Mouse (Mus musculus) hematopoietic stem cell, adult 5-6 weeks (primary cell): ENCODE data around the gene Slc45a3. TPM values are rescaled to one million over a fixed set of nuclear protein-coding genes. Genes with fewer than 3 reads are reported as not detected.

Experiments
- ATAC-seq, 2 experiments: fragments of 125-278 bp in 1 of 2; replicated peaks in 1 of 2; 2 replicates each; pipeline ENCODE4 v1.8.0; 2016 to 2017; ENCODE audit warnings: inconsistent platforms in 2 of 2, mild to moderate bottlenecking in 2 of 2, moderate number of reproducible peaks in 2 of 2, low read depth in 1 of 2, moderate TSS enrichment in 1 of 2; ENCODE audit not compliant: low FRiP score in 2 of 2, poor library complexity in 2 of 2, severe bottlenecking in 2 of 2, insufficient read depth in 1 of 2, low TSS enrichment in 1 of 2
- total RNA-seq: library from RNA; stranded (forward); fragments of 172-1452, 232-1000 nt; gene quantifications from 2 replicates; pipeline ENCODE4 v1.2.3, GENCODE M21; 2017

Slc45a3 gene
- total RNA-seq, 1 experiment from 2014 or later = 0.35 TPM

- peak; percentile 65 to 67 for ATAC-seq
Observed at GRCm38 (mm10) chr1:132007828-132008827, 45.4 kb downstream of the Slc45a3 start.

DNA sequence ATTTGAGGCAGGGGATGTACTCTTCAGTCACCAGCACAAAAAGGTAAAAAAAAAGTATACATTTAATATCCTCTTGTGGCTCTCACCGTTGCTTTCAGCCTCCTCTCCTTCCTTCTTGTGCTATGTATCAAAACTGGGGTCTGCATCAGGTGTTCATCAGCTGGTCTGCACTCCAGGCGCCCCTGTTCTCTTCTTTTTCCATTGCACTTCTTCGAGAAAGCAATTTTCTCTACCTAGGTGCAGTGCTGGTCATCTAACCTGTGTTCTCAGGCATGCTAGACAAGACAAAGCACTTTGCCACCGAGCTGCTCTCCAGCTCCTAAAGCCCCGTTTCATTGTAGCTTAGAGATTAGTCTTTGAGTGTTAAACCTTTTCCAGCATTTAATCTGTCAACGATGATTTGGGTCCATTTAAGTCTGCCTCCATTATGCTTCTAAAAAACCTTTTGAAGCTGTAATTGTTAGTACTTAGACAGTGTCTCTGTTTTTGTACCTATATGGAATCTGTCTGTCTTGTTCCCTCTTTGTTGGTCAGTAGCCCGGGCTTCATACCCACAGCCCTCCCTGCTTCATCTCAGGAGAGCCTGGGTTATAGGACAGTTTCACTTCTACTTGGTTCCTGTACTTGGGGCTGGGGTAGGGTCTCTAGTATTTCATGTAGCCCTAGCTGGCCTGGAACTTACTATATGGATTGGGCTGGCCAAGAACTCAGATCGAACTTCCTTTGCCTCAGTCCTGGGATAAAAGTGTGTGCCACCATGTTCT is 46.3 kb downstream of the Slc45a3 start:
- ATAC-seq = no peak

- peak; percentile 19 to 37; a peak in 2 of 4 replicates for ATAC-seq
Observed at GRCm38 (mm10) chr1:132010632-132011501, 48.1 kb downstream of the Slc45a3 start.

- no peak for ATAC-seq
Observed at GRCm38 (mm10) chr1:132011785-132012184, 49.0 kb downstream of the Slc45a3 start.

GRCm38 (mm10) chr1:132012861-132013260 is 50.1 kb downstream of the Slc45a3 start:
- ATAC-seq = no peak

- no peak for ATAC-seq
Observed at GRCm38 (mm10) chr1:132014800-132015199, 52.0 kb downstream of the Slc45a3 start.

DNA sequence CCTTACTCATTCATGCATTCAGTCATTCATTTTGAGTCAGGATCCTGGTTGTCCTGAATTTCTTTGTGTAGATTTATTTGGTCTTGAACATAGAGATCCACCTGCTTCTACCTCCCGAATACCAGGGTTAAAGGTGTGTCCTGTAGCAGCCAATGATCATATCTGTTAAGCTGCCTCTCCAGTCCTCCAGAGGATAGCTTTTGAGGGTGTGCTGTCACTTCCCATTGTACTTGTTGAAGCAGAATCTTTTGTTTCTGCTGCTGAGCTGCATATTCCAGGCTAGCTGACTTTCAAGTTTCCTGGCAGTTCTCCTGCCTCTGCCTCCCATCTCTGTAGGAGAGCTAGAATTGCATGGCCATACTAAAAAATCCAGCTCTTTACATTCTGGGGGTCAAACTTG is 53.9 kb downstream of the Slc45a3 start:
- no peak for ATAC-seq

DNA sequence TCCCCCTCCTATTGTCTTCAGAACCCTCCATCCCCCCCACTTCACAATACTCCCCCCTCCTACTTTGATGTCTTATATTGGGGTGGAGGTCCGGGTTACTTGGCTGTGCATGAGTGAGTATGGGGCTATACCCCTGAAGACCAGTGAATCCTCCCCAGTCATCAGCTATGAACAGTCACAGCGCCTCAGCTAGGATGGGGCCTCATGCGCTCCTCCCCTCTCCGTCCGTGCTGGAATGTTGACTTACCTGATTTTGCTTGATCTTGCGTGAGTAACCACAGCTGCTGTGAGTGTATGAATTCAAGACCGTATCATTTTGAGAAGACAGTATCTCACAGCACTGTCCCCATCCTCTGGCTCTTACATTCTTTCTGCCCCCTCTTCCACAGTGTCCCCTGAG is 57.1 kb downstream of the Slc45a3 start:
- ATAC-seq = no peak

GRCm38 (mm10) chr1:132022107-132022506 is 59.3 kb downstream of the Slc45a3 start:
- ATAC-seq = no peak

DNA sequence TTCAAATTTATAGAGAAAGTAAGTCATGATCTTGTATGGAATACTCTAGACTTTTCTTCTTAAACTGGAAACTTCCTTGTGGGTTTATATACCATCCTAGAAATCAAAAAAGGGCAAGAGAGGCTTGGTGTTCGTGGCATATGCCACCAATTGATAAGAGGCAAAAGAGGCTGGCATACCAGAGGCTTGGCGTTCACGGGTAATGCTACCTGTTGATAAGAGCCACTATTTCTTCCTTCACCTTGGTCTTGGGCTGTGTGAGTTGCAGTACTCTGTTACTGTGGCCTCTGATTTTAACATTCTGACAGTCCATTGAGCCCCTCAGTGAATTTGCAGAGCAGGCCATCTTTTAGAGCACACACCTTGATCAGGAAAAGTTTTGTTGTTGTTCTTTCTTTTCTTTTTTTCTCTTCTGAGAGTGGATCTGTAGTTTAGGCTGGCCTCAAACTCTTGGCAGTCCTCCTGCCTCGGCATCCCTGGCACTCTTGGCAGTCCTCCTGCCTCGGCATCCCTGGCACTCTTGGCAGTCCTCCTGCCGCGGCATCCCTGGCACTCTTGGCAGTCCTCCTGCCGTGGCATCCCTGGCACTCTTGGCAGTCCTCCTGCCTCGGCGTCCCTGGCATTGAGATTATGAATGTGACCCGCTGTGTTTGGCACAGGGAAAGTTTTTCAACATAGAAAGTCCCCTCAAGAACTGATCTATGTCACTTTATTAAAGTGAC is 64.3 kb downstream of the Slc45a3 start:
- ATAC-seq = peak; percentile 46 to 60; a peak in 2 of 4 replicates

DNA sequence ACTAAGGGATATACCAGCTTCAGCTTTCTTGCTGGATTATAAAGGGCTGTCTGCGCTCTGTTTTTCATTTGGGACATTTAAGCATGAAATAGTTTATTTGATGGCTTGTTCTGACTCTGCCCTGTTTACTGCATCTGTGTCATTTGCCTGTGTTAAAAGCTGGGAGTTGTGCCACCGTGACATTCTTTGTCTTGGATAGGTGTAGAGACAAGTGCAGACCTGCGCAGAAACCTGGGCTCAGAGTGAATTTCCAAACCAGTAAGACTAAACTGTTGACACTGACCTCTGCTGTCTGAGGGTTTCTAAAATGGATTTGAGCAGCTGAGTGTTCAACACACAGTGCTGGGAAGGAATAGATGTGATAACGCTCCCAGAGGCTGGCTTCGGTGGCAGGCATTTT is 65.2 kb downstream of the Slc45a3 start:
- no peak for ATAC-seq

DNA sequence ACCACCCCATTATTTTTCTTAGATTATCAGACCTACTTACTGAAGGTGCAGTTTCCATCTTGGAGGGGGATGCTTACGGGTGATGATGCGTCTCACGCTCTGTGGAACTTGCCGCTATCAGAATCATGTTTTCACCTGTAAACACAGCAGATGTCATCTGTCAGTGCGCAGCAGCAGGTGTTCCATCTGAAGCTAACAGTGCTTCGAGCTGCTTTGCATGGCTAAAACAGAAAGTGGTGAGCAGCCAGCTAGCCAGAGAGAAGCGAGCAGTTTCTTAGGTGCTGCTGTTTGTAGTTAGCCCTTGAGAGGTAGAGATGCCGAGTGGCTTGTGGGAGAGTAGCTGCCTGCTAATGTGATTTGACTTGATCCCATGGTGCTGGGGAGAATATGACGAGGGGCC is 65.6 kb downstream of the Slc45a3 start:
- no peak for ATAC-seq

DNA sequence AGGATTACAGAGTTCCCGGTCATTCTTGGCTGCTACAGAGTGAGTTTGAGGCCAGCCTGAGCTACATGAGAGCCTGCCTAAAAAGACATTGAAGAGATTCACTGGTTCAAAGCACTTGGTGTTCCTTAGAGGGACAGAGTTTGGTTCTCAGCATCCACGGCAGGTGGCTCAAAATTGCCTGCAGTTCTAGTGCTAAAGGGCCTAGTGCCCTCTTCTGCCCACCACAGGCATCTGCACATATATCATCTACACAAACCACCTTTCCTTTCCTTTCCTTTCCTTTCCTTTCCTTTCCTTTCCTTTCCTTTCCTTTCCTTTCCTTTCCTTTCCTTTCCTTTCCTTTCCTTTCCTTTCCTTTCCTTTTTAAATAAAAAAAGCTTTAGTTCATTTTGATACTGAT is 67.8 kb downstream of the Slc45a3 start:
- ATAC-seq = no peak

DNA sequence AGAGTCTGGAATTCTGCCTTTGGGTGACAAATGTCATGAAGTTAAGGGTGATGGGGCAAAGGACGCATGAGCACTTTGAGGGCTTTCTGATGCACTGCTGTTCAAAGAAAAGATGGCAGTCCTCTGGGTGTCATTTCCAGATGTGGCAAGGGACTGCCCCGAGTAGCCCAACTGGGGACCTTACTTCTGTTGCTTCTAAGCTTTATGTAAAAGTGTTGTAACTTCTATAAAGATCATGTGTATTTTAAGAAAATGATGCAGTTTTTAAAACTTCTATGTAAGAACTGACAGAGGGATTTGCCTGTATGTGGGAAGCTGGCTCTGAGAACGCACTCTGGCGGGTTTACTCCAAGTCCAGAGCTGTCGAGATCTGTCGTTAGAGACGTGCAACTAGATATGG is 69.4 kb downstream of the Slc45a3 start:
- ATAC-seq = no peak
